Mouse (Mus musculus) embryonic fibroblast, embryonic 13.5 days (primary cell): ENCODE measurements around the gene Rrm2.
A peak's percentile ranks its signal among the peaks of the same experiment; 100 is the strongest.

Experiments used
- CTCF ChIP-seq: IDR thresholded peaks from 2 replicates; pipeline ENCODE4 v1.5.1; 2011; ENCODE audit warnings: mild to moderate bottlenecking, control low read depth, low read length, moderate library complexity, borderline replicate concordance; ENCODE audit not compliant: insufficient read depth
- POLR2A ChIP-seq: IDR thresholded peaks from 2 replicates; pipeline ENCODE4 v1.6.1; 2011; ENCODE audit warnings: low read depth, mild to moderate bottlenecking, control low read depth, low read length, moderate library complexity

GRCm38 (mm10) chr12:24708824-24709218 lies 780 bp downstream of the Rrm2 start:
- TF ChIP-seq CTCF (no peak), POLR2A (peak; percentile 41; the same call in 1 of the 2 replicates)
